Mouse (Mus musculus): Measurements from ENCODE around the gene Stub1. TPM values are rescaled to one million over a fixed set of nuclear protein-coding genes. Genes with fewer than 3 reads are reported as not detected.

The Stub1 gene
- polyA plus RNA-seq, 1 experiment, result 303 TPM

Other genes with a start within 250 kb of the Stub1 start
- 1.1 and 2.1 TPM in 2 replicates for gene Gng13, start 116.2 kb downstream of the Stub1 start, polyA plus RNA-seq (2012; rRNA removed)
- 16.3 and 17.3 TPM in 2 replicates for gene Chtf18, start 106.0 kb downstream of the Stub1 start, polyA plus RNA-seq (2012; rRNA removed)
- gene Rpusd1, start 105.7 kb downstream of the Stub1 start, polyA plus RNA-seq (2012; rRNA removed), result 44.1 and 45.9 TPM in 2 replicates
- gene Mslnl, start 97.4 kb downstream of the Stub1 start, polyA plus RNA-seq (2012; rRNA removed), result 0.11 and 0.15 TPM in 2 replicates
- 0.14 and 0.25 TPM in 2 replicates for gene Msln, start 79.0 kb downstream of the Stub1 start, polyA plus RNA-seq (2012; rRNA removed)
- 25.3 and 26.7 TPM in 2 replicates for gene Narfl, start 59.6 kb downstream of the Stub1 start, polyA plus RNA-seq (2012; rRNA removed)
- 214 and 220 TPM in 2 replicates for gene Haghl, start 47.7 kb downstream of the Stub1 start, polyA plus RNA-seq (2012; rRNA removed)
- 0.04 and 0.11 TPM in 2 replicates for gene Ccdc78, start 46.8 kb downstream of the Stub1 start, polyA plus RNA-seq (2012; rRNA removed)
- 106 and 110 TPM in 2 replicates for gene Fam173a, start 40.5 kb downstream of the Stub1 start, polyA plus RNA-seq (2012; rRNA removed)
- gene AC134908.4, start 37.7 kb downstream of the Stub1 start, polyA plus RNA-seq (2012; rRNA removed), result 0.18 TPM in 1 of 2 replicates, not detected in the other
- gene Metrn, start 36.3 kb downstream of the Stub1 start, polyA plus RNA-seq (2012; rRNA removed), result 101 TPM in 2 replicates
- 64.6 and 64.7 TPM in 2 replicates for gene Fbxl16, start 24.3 kb downstream of the Stub1 start, polyA plus RNA-seq (2012; rRNA removed)
- 48.6 and 49.3 TPM in 2 replicates for gene Wdr24, start 9.8 kb downstream of the Stub1 start, polyA plus RNA-seq (2012; rRNA removed)
- 82.0 and 84.1 TPM in 2 replicates for gene Jmjd8, start 4.5 kb downstream of the Stub1 start, polyA plus RNA-seq (2012; rRNA removed)
- gene Rhbdl1, start 3.9 kb upstream of the Stub1 start, polyA plus RNA-seq (2012; rRNA removed), result 51.1 and 59.5 TPM in 2 replicates
- 27.5 and 27.9 TPM in 2 replicates for gene Gm20683, start 8.4 kb upstream of the Stub1 start, polyA plus RNA-seq (2012; rRNA removed)
- 94.8 and 98.3 TPM in 2 replicates for gene Rhot2, start 11.4 kb upstream of the Stub1 start, polyA plus RNA-seq (2012; rRNA removed)
- gene Wdr90, start 28.1 kb upstream of the Stub1 start, polyA plus RNA-seq (2012; rRNA removed), result 57.9 and 59.3 TPM in 2 replicates
- gene Mcrip2, start 35.4 kb upstream of the Stub1 start, polyA plus RNA-seq (2012; rRNA removed), result 10.1 and 10.9 TPM in 2 replicates
- 71.8 and 76.2 TPM in 2 replicates for gene Mettl26, start 41.7 kb upstream of the Stub1 start, polyA plus RNA-seq (2012; rRNA removed)
- gene Wfikkn1, start 47.5 kb upstream of the Stub1 start, polyA plus RNA-seq (2012; rRNA removed), result 0.86 and 1.0 TPM in 2 replicates
- 70.6 and 80.8 TPM in 2 replicates for gene Rab40c, start 86.3 kb upstream of the Stub1 start, polyA plus RNA-seq (2012; rRNA removed)
- 95.7 and 101 TPM in 2 replicates for gene Pigq, start 111.5 kb upstream of the Stub1 start, polyA plus RNA-seq (2012; rRNA removed)
- gene Nhlrc4, start 111.6 kb upstream of the Stub1 start, polyA plus RNA-seq (2012; rRNA removed), result 0.11 and 0.34 TPM in 2 replicates
- gene A930017K11Rik, start 119.2 kb upstream of the Stub1 start, polyA plus RNA-seq (2012; rRNA removed), result 0.41 and 0.68 TPM in 2 replicates
- gene Capn15, start 152.4 kb upstream of the Stub1 start, polyA plus RNA-seq (2012; rRNA removed), result 43.8 and 45.6 TPM in 2 replicates
- 64.6 and 66.8 TPM in 2 replicates for gene Rab11fip3, start 236.2 kb upstream of the Stub1 start, polyA plus RNA-seq (2012; rRNA removed)